Mouse (Mus musculus) forebrain, embryonic 11.5 days (tissue): ENCODE measurements at regions not wholly inside any gene's neighbourhood (a gene's known extent, or its start where the extent isn't known, plus 50 kb on each side); places are given as distances from the start of the nearest gene placed in this dataset.

Experiments used
- ATAC-seq: fragments of 200-750 bp; cut with Nextera tagmentation; replicated peaks from 2 replicates; pipeline ENCODE4 v1.8.0; 2017; ENCODE audit warnings: moderate TSS enrichment; ENCODE audit not compliant: low FRiP score
- DNase-seq: peaks from one replicate; pipeline ENCODE4 v3.0.0-alpha.2; 2017; ENCODE audit warnings: low spot score
- H3K27ac ChIP-seq: fragments of 300-500 bp; sonication (generic); 2 replicates; pipeline ENCODE4 v1.5.1; 2014; ENCODE audit warnings: low read depth, low read length
- H3K27me3 ChIP-seq: fragments of 300-500 bp; sonication (generic); 2 replicates; pipeline ENCODE4 v1.6.1; 2014; ENCODE audit warnings: mild to moderate bottlenecking, low read length, mixed read lengths; ENCODE audit not compliant: control insufficient read depth, insufficient read depth
- H3K36me3 ChIP-seq: fragments of 300-500 bp; sonication (generic); 2 replicates; pipeline ENCODE4 v1.6.1; 2014; ENCODE audit warnings: mild to moderate bottlenecking, low read length, moderate library complexity, mixed read lengths; ENCODE audit not compliant: control insufficient read depth, insufficient read depth
- H3K4me1 ChIP-seq: fragments of 300-500 bp; sonication (generic); replicated peaks from 2 replicates; pipeline ENCODE4 v1.6.1; 2014; ENCODE audit warnings: low read length, mixed read lengths; ENCODE audit not compliant: control insufficient read depth, insufficient read depth
- H3K4me2 ChIP-seq: fragments of 300-500 bp; sonication (generic); 2 replicates; pipeline ENCODE4 v1.6.1; 2014; ENCODE audit warnings: low read depth, mild to moderate bottlenecking, low read length, moderate library complexity, mixed read lengths; ENCODE audit not compliant: severe bottlenecking
- H3K4me3 ChIP-seq: fragments of 300-500 bp; sonication (generic); 2 replicates; pipeline ENCODE4 v1.5.1; 2014; ENCODE audit warnings: low read depth, low read length
- H3K9ac ChIP-seq: fragments of 300-500 bp; sonication (generic); 2 replicates; pipeline ENCODE4 v1.6.1; 2014; ENCODE audit warnings: low read length
- H3K9me3 ChIP-seq: fragments of 300-500 bp; sonication (generic); 2 replicates; pipeline ENCODE4 v1.6.1; 2016; ENCODE audit warnings: low read length, mixed read lengths; ENCODE audit not compliant: control insufficient read depth
- WGBS: fragments of 180-500 bp; shearing (Covaris S2); extraction: QIAGEN DNeasy Blood & Tissue Kit; methylation state at CpG from one replicate; pipeline ENCODE4 v1.1.7; 2014; 5-methylcytosine and 5-hydroxymethylcytosine counted together

- H3K9ac ChIP-seq = no peak overlapping the region
- no peaks in the 10 kb centered on the region for H3K4me1 ChIP-seq
- H3K27me3 ChIP-seq = no peaks in the 10 kb centered on the region
- 85% methylated on average over 3 of the region's 3 CpGs for WGBS
- no peak for DNase-seq
- ATAC-seq = no peak
- no peaks in the 10 kb centered on the region for H3K9me3 ChIP-seq
- no peaks in the 10 kb centered on the region for H3K36me3 ChIP-seq
- H3K4me3 ChIP-seq = no peak overlapping the region
- no peak overlapping the region for H3K27ac ChIP-seq
- no peak overlapping the region for H3K4me2 ChIP-seq
These were observed 195.8 kb downstream of the Plpp3 start for GRCm38 (mm10) chr4:105352953-105353352.

- no peaks in the 10 kb centered on the region for H3K9me3 ChIP-seq
- ATAC-seq (no peak), DNase-seq (no peak)
- no peaks in the 10 kb centered on the region for H3K36me3 ChIP-seq
- H3K27ac ChIP-seq = no peak overlapping the region
- H3K9ac ChIP-seq = no peak overlapping the region
- 77% methylated on average over 8 of the region's 8 CpGs for WGBS
- no peak overlapping the region for H3K4me2 ChIP-seq
- no peaks in the 10 kb centered on the region for H3K4me1 ChIP-seq
- no peak overlapping the region for H3K4me3 ChIP-seq
- H3K27me3 ChIP-seq = no peaks in the 10 kb centered on the region
These were observed 196.9 kb downstream of the Plpp3 start for GRCm38 (mm10) chr4:105354097-105354496.

- H3K27me3 ChIP-seq = no peaks in the 10 kb centered on the region
- H3K9ac ChIP-seq = no peak overlapping the region
- ATAC-seq (no peak), DNase-seq (no peak)
- H3K27ac ChIP-seq = no peak overlapping the region
- H3K4me1 ChIP-seq = no peaks in the 10 kb centered on the region
- H3K4me2 ChIP-seq = no peak overlapping the region
- H3K36me3 ChIP-seq = no peaks in the 10 kb centered on the region
- no peak overlapping the region for H3K4me3 ChIP-seq
- H3K9me3 ChIP-seq = no peaks in the 10 kb centered on the region
- 41% methylated on average over 3 of the region's 3 CpGs for WGBS
These were observed 199.5 kb downstream of the Plpp3 start for GRCm38 (mm10) chr4:105356616-105357015.

- Histone ChIP-seq H3K4me2 (no peak overlapping the region), H3K27me3 (no peaks in the 10 kb centered on the region), H3K9me3 (no peaks in the 10 kb centered on the region), H3K4me3 (no peak overlapping the region), H3K36me3 (no peaks in the 10 kb centered on the region), H3K27ac (no peak overlapping the region), H3K9ac (no peak overlapping the region), H3K4me1 (no peaks in the 10 kb centered on the region)
- no peak for ATAC-seq
- 84% methylated on average over 2 of the region's 2 CpGs for WGBS
- DNase-seq = no peak
These were observed 201.6 kb downstream of the Plpp3 start for GRCm38 (mm10) chr4:105358725-105359124.

GRCm38 (mm10) chr4:105364496-105364895, 207.3 kb downstream of the Plpp3 start:
- 86% methylated on average over 6 of the region's 6 CpGs for WGBS
- DNase-seq = no peak
- no peaks in the 10 kb centered on the region for H3K36me3 ChIP-seq
- no peak overlapping the region for H3K4me3 ChIP-seq
- no peak for ATAC-seq
- H3K9me3 ChIP-seq = no peaks in the 10 kb centered on the region
- H3K4me1 ChIP-seq = no peaks in the 10 kb centered on the region
- H3K27ac ChIP-seq = no peak overlapping the region
- H3K9ac ChIP-seq = no peak overlapping the region
- no peak overlapping the region for H3K4me2 ChIP-seq
- no peaks in the 10 kb centered on the region for H3K27me3 ChIP-seq

GRCm38 (mm10) chr4:105365076-105365475, 207.9 kb downstream of the Plpp3 start:
- no peak overlapping the region for H3K9ac ChIP-seq
- ATAC-seq (no peak), DNase-seq (no peak)
- no peaks in the 10 kb centered on the region for H3K9me3 ChIP-seq
- H3K36me3 ChIP-seq = no peaks in the 10 kb centered on the region
- H3K4me2 ChIP-seq = no peak overlapping the region
- WGBS = 86% methylated on average over 5 of the region's 5 CpGs
- no peak overlapping the region for H3K27ac ChIP-seq
- no peaks in the 10 kb centered on the region for H3K27me3 ChIP-seq
- no peak overlapping the region for H3K4me3 ChIP-seq
- H3K4me1 ChIP-seq = no peaks in the 10 kb centered on the region

- no peak for ATAC-seq
- DNase-seq = no peak
- Histone ChIP-seq H3K4me1 (no peaks in the 10 kb centered on the region; the same call in 1 of the 2 replicates), H3K27ac (no peak overlapping the region; the same call in 1 of the 2 replicates), H3K4me3 (no peak overlapping the region), H3K4me2 (no peak overlapping the region), H3K9ac (no peak overlapping the region), H3K36me3 (no peaks in the 10 kb centered on the region), H3K9me3 (no peaks in the 10 kb centered on the region; the same call in 1 of the 2 replicates), H3K27me3 (no peaks in the 10 kb centered on the region)
- 65% methylated on average over 5 of the region's 5 CpGs for WGBS
These were observed 219.4 kb downstream of the Plpp3 start for GRCm38 (mm10) chr4:105376591-105376990.

- H3K4me3 ChIP-seq = no peak overlapping the region
- no peak overlapping the region for H3K4me2 ChIP-seq
- H3K36me3 ChIP-seq = no peaks in the 10 kb centered on the region
- H3K9me3 ChIP-seq = no peaks in the 10 kb centered on the region; the same call in 1 of the 2 replicates
- H3K9ac ChIP-seq = no peak overlapping the region
- no peaks in the 10 kb centered on the region; the same call in 1 of the 2 replicates for H3K4me1 ChIP-seq
- ATAC-seq (no peak), DNase-seq (no peak)
- no peak overlapping the region for H3K27ac ChIP-seq
- 65% methylated on average over 11 of the region's 11 CpGs for WGBS
- no peaks in the 10 kb centered on the region for H3K27me3 ChIP-seq
These were observed 220.5 kb downstream of the Plpp3 start for GRCm38 (mm10) chr4:105377469-105378187.

GRCm38 (mm10) chr4:105384826-105385225, 227.7 kb downstream of the Plpp3 start:
- ATAC-seq = no peak
- H3K4me1 ChIP-seq = no peaks in the 10 kb centered on the region
- no peaks in the 10 kb centered on the region for H3K36me3 ChIP-seq
- no peaks in the 10 kb centered on the region for H3K27me3 ChIP-seq
- H3K9ac ChIP-seq = no peak overlapping the region
- 78% methylated on average over 3 of the region's 3 CpGs for WGBS
- no peak for DNase-seq
- no peaks in the 10 kb centered on the region for H3K9me3 ChIP-seq
- H3K4me2 ChIP-seq = no peak overlapping the region
- no peak overlapping the region for H3K27ac ChIP-seq
- no peak overlapping the region for H3K4me3 ChIP-seq
